Mouse (Mus musculus) lung, postnatal 0 days (tissue): ENCODE measurements around the gene Gm49486.

Source experiments
- CTCF ChIP-seq: IDR thresholded peaks from 2 replicates; pipeline ENCODE4 v1.5.1; 2016; ENCODE audit warnings: antibody characterized with exemption, mild to moderate bottlenecking
- EP300 ChIP-seq: IDR thresholded peaks from 2 replicates; pipeline ENCODE4 v1.6.1; 2016; ENCODE audit warnings: antibody characterized with exemption, mild to moderate bottlenecking, control low read depth

DNA sequence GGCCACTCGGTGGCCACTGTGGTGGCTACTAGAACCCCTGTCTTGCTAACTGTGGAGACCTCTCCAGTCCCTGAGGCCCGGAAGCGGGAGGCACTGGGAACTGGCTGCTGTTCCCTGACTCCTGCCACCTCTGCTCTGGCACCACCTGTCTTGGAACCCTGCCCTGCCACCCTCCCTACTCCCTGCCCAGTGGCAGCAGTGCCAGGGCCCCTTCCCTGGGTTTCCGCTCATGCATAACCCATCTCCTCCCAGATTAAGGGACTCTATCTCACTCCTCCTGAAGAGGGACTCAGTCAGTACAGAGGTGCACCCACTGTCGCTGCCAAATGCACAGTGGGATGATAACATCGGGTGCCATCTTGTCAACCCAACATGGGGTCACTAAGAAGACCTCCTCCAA lies 36.7 kb upstream of the Gm49486 start:
- TF ChIP-seq CTCF (no peak), EP300 (no peak)
